In genomic region chr8:7024336-7024735, GRCm38 (mm10) we compare ENCODE assay signal across 15 mouse cellular contexts.
"Had no signal": no experiment of that assay in that cellular context is flagged by ENCODE, and none has a peak within 500 bp of the region (broad histone marks: within the 10 kb centered on the region; RNA-seq: fewer than 3 reads in every experiment).

No protein-coding gene starts in this region.

- H3K36me3 ChIP-seq: lung, embryonic 15.5 days; midbrain, embryonic 13.5 days; midbrain, embryonic 15.5 days; neural tube, embryonic 12.5 days; stomach, embryonic 15.5 days had no signal

- H3K4me1 ChIP-seq: lung, embryonic 15.5 days; megakaryocyte, embryonic 14.5 days; midbrain, embryonic 13.5 days; midbrain, embryonic 15.5 days; neural tube, embryonic 12.5 days; stomach, embryonic 15.5 days had no signal

- H3K4me3 ChIP-seq: lung, embryonic 15.5 days; megakaryocyte, embryonic 14.5 days; midbrain, embryonic 13.5 days; midbrain, embryonic 15.5 days; neural tube, embryonic 12.5 days; stomach, embryonic 15.5 days had no signal

- H3K27ac ChIP-seq: lung, embryonic 15.5 days; macrophage; midbrain, embryonic 13.5 days; midbrain, embryonic 15.5 days; neural tube, embryonic 12.5 days; stomach, embryonic 15.5 days; stomach, postnatal 0 days had no signal

- DNase-seq: lung, adult 2 months; lung, postnatal 14 days; lung, postnatal 36 days; right cerebral cortex, postnatal 14 days; thymus, adult 2 months; thymus, postnatal 25 days; thymus, postnatal 4 days had no signal

- H3K27me3 ChIP-seq: lung, embryonic 15.5 days; megakaryocyte, embryonic 14.5 days; midbrain, embryonic 13.5 days; midbrain, embryonic 15.5 days; neural tube, embryonic 12.5 days; stomach, embryonic 15.5 days had no signal
